Mouse (Mus musculus) liver, adult 2 months (tissue): ENCODE data around the gene Kif1b.

Experiments used
- CTCF ChIP-seq: fragments of 200-500 bp; IDR thresholded peaks from 2 replicates; pipeline ENCODE4 v1.5.1; 2011; ENCODE audit warnings: low read depth, low read length, control low read depth
- POLR2A ChIP-seq: fragments of 200-500 bp; IDR thresholded peaks from 2 replicates; pipeline ENCODE4 v1.6.1; 2011; ENCODE audit warnings: low read length, control low read depth; ENCODE audit not compliant: insufficient read depth; ENCODE audit errors: extremely low read depth

DNA sequence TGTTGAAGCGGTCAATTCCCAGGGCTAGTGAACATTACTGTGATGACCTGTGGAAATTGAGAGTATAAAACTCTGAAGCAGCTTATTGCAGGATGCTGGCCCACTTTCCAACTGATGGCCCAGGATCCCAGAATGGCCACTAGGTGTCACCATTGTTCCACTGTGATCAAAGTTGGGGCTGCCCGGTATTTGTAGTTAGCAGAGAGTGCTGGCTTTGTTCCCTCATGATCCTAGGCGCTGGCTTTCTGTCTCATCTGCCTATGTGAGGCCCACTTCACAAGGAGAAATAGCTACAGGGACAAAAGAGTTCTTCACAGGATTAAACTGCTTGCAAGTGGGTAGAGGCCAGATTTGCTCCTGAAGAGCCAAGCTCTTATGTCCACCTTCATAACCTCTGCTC is 163.0 kb downstream of the Kif1b start:
- TF ChIP-seq CTCF (peak; percentile 79), POLR2A (no peak)
